Mouse (Mus musculus) spleen, adult 2 months (tissue): Measurements from ENCODE around the gene Spcs1.

ENCODE experiments used
- CTCF ChIP-seq: fragments of 200-500 bp; IDR thresholded peaks from 2 replicates; pipeline ENCODE4 v1.5.1; 2011; ENCODE audit warnings: mild to moderate bottlenecking, inconsistent platforms; ENCODE audit not compliant: insufficient read depth, insufficient read length, insufficient replicate concordance; ENCODE audit errors: extremely low read depth
- POLR2A ChIP-seq: fragments of 200-500 bp; IDR thresholded peaks from 2 replicates; pipeline ENCODE4 v1.6.1; 2011; ENCODE audit warnings: low read depth, low read length, inconsistent platforms

DNA sequence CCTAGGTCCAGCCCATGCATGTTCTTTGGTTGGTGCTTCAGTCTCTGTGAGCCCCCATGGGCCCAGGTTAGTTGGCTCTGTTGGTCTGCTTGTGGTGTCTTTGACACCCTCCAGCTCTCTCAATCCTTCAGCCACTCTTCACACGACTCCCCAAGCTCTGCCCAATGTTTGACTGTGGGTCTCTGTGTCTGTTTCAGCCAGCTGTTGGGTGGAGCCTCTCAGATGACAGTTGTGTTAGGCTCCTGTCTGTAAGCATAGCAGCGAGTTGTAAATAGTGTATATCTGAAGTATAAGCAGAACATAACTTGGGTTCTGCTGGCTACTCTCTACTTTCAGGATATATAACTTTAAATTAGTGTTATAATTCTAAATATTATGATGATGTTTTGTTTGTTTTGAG lies 43.0 kb downstream of the Spcs1 start:
- no peak for TF ChIP-seq CTCF
- no peak for TF ChIP-seq POLR2A
